Mouse (Mus musculus) inflammation-experienced regulatory T-cells, adult 6 months (primary cell): ENCODE results near the gene Oaf. TPM values are rescaled to one million over a fixed set of nuclear protein-coding genes. Genes with fewer than 3 reads are reported as not detected.

Source experiments
- ATAC-seq: one replicate; pipeline ENCODE4 v1.8.0; 2017
- polyA plus RNA-seq, 3 experiments: library from polyadenylated mRNA; unstranded; fragments of 100-300 nt; shearing (Covaris generic); gene quantifications; one replicate each; pipeline ENCODE4 v1.2.1; 2017

The Oaf gene
- polyA plus RNA-seq, 3 experiments from 2014 or later: 0.28 to 1.3 TPM; not detected in 1

DNA sequence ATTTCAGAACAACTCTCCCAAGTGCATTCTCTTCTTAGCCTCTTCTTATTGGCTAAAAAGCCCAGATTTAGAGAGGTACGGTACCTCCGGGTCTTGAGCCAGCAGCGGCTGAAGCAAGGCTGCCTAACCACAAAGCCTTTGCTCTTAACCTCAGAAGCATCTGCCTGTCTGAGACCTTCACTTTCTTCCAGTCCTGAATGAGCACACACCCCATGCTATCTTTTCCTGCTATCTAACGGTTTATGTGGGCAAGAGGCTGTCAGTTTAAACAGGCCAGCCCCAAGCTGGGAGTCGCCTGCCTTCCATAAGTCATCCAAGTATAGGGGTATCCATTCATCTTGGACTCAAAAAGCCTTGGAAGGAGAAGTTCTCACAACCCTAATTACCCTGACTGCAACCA lies 2.7 kb upstream of the Oaf start:
- no peak for ATAC-seq

DNA sequence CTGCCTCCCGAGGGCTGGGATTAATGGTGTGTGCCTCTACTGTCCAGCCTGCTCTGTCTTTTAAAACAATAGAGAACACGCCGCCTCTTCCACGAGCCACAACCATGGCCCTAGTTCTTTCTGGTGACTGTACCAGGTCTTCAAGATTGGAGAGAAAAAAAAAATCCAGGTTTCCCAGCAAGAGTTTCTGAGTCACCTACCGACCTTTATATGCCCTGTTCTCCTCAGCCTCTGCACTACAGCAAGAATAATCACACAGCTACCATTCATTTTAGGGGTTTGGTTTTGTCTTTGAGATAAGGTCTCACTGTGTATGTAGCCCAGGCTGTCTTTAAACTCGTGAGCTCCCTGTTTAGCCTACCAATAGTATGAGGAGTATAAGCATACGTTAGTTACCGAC lies 2.3 kb upstream of the Oaf start:
- no peak for ATAC-seq

DNA sequence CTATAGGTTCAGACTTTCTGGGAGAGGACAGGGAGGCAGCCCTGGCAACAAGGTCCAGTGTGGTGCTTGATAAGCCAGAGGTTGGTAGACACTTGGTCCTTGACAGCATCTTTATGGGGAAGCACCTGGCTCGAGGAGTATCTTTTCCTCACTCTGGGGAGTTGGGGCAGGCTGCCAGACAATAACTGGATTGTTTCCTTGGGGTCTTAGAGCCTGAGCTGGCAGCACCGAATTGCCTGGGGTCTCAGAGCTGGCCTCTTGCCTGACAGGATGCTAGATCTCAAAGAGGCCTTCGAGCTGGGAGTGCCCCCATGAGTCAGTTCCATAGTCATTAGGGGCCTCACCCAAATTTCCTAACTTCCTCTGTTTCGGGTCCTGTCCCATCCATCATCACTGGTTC lies 1.6 kb upstream of the Oaf start:
- no peak for ATAC-seq

- ATAC-seq: no peak
These were observed 836 bp upstream of the Oaf start for GRCm38 (mm10) chr9:43240594-43240900.

GRCm38 (mm10) chr9:43238631-43239545 lies 823 bp downstream of the Oaf start:
- ATAC-seq: no peak

DNA sequence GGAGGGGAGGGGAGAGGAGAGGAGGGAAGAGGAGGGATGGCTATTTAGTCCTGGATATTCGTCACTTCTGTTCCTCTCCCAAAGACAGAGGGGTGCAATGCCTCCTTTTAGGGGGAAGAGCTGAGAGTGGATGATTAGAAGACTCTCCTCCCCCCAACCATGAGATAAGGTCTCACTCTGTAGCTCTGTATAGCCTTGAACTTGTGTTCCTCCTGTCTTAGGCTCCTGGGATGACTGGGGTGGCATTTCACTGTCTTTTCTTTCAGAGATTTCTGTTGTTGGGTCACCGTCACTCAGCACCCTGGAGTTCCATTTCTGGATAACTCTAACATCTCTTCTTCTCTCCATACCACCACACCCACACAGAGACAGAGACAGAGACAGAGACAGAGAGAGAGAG lies 1.5 kb downstream of the Oaf start:
- no peak for ATAC-seq

GRCm38 (mm10) chr9:43237111-43237775 lies 2.5 kb downstream of the Oaf start:
- no peak for ATAC-seq

DNA sequence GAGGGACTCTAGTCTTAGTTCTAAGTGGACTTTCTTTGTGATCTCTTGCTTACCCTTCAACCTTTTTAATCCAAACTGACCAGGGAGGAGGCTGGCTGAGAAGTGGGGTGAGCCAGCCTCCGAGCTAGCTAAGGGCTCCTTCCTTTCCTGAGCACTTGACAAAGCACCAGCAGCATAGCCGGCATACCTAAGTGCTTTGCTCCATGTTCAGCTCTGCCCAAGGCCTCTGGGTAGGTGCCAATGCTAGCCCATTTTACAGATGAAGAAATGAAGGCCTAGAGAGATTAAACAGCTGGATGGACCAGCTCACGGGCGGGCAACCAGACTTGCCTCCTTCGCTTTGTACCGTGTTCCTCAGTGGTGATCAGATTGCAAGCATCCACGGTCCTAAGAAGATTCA lies 3.1 kb downstream of the Oaf start:
- no peak for ATAC-seq

DNA sequence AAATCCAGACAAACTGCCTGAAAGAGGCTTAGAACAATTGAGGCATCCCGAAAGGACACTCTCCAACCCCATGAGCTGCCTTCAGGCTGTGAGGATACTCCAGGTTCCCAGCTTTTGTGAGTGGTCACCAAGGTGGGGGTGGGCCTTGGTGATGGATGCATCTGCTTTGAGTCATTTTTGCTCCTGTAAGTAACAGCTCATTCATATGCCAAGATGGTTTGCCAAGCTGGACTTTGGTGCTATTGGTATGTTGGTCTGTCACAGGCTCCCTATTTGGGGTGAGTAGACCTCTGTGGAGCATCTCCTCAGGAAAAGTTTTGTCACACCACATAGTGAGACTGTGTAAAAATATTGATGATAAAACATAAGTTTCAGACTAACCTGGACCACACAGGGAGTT lies 3.6 kb downstream of the Oaf start:
- no peak for ATAC-seq

GRCm38 (mm10) chr9:43235336-43235735 lies 4.4 kb downstream of the Oaf start:
- ATAC-seq: no peak

DNA sequence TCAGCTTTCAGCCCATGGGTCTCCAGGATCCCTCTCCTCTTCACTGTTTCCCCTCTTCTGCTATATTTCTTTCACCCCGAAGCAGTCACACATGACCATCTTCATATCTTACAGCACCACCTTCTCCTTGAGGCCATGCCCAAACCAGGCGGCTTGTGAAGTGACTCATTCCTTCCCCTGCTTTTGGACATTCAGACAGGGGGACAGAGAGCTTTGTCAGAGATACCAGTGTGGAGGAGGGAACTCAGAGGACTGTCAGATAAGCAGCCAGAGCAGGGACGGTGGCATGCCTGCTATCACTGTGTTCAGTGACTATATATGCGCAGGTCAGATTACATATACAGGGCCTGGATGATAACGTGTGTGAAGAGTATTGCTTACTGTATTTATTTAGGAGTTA lies 5.2 kb downstream of the Oaf start:
- ATAC-seq: no peak

DNA sequence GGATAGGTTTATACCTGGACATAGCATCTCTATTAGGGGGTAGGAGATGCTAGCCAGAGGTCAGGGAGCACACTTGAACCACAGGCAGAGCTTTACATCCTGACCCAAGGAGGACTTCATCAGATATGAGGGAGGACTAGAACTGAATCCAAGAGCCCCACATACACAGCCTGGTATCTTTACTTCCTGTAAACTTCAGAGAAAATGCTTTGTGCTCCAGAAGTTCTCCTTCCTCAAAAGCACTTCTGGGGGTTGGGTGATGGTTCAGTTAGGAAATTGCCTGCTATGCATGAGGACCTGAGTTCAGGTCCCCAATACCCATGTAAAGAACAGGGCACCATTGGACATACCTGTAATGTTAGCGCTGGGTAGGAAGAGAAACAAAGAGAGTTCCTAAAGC lies 6.2 kb downstream of the Oaf start:
- no peak for ATAC-seq

DNA sequence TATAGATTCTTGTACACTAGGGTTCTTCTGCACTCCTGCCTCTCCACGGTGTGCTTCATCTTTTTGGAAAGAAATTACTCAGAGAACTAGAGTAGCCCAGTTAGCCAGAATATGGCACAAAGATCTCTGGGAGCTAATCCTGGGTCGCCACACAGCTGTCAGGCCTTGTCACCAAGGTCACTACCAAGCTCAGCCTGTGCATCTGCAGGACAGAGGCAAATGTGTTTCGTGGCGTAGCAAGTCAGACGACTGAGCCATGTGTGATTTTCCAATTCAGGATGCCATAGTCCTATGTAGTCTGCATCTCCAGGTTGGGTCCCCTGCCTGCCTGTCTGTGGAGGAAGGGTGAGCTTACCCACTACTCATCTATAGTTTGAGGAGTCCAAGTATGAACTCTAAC lies 6.7 kb downstream of the Oaf start:
- ATAC-seq: no peak

DNA sequence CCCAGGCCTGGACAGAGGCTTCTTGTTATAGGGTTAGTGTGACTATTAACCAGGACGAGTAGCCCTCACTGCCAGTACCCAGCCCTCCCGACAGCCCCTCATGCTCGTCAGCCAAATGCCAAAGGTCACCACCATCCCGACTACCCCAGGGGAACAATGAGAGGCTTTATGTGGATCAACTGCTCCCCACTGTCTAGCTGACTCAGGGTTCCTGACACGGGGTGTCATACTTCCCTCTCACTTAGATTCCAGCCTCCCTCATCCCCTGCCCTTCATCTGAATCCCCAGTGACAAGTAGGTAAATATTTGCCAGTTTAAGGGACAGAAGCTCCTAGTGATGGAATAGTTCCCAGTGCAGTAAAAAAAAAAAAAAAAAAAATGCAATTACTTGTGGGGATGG lies 7.4 kb downstream of the Oaf start:
- ATAC-seq: no peak

- no peak for ATAC-seq
These were observed 7.9 kb downstream of the Oaf start for GRCm38 (mm10) chr9:43231805-43232204.

- no peak for ATAC-seq
These were observed 8.8 kb downstream of the Oaf start for GRCm38 (mm10) chr9:43230886-43231285.

GRCm38 (mm10) chr9:43229962-43230361 lies 9.7 kb downstream of the Oaf start:
- no peak for ATAC-seq

DNA sequence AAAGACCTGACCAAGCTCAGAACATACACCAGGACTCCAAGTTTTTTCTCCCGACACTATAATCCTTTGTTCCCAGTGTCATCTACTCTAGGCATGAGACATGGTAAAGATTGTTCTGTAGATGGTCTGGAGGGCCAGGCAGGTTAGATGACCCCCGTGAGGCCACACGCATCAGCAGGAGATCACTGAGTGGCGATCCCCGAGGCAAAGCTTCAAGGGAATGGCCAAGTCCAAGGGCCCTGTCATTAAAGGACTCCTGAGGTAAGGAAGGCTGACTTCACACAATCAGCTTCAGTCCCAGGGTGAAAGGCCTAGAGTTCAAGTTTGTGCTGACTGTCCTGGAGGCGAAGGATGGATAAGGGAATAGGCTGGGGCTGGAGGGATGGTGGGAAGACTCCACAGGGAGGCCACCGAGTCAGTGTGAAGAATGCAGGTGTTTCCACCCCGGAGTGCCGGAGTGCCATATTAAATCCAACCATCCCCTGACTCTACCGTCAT lies 10.3 kb downstream of the Oaf start:
- no peak for ATAC-seq

DNA sequence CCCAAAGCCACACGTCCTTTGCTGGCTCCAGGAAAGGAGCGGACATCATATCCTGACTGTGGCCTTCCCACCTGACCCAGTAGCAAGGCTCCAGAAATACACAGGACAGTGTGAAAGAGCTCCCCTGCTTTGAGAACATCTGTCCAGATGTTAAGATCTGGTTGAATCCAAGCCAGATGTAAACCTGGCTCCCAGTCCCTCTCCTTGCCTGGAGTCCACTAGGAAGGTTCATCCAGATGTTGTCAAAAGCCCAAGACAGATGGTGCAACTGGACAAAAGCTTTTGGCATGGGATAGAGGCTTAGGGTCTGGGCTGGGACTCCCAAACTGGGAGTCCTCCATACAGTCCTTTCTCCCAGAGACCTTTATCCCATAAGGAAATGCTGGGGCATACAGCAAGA lies 11.0 kb downstream of the Oaf start:
- ATAC-seq: no peak

- ATAC-seq: no peak
These were observed 12.1 kb downstream of the Oaf start for GRCm38 (mm10) chr9:43227626-43228025.

DNA sequence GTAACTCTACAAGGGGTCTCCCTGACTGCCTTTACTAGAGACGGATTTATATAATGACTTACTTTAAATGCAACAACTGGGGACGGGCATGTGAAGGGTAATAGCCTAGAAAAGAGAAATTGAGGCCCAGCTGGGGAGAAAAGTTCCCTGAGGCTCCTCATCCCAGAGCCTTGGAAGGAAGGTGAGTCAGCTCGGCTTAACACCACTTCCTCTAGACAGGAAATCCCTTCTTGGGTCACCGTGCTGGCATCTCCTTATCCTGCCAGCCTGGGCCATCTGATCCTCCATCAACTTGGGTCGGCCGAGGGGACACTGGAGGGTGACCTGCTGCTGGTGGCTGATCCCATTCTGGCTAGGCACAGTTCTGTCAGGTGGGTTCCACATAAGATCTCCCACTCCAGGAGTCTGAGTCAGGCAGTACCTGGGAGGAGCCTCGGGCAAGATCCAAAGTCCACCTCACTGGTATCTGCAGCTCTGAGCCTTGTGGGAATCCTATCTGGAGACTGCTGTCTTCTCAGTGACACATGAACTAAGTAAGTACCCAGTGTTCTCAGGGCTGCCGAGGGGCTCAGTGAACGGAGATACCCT lies 13.0 kb downstream of the Oaf start:
- no peak for ATAC-seq

DNA sequence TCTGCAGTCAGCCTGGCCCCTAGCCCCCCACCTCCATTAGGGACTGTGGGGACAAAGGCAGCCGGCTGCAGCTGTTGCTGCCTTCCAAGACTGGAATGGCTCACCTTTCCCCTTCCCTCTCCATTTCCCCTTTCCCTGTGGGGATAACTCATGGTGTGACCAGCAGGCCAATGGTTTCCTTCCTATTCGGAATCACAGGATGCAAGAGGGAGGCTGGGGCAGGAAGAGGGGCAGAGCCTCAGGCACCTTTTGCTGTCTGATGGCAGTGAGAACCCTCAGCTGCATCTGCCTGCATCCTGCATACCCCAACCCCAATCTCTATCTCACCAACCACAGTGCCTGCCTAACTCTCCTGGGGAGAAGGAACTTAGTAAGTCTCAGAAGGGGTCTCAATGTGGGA lies 14.2 kb downstream of the Oaf start:
- ATAC-seq: no peak

- ATAC-seq: no peak
These were observed 14.8 kb downstream of the Oaf start for GRCm38 (mm10) chr9:43224771-43225355.

- no peak for ATAC-seq
These were observed 17.3 kb downstream of the Oaf start for GRCm38 (mm10) chr9:43222429-43222715.
